Mouse (Mus musculus) Patski (cell line): ENCODE results near the gene Prdx2. TPM values are rescaled to one million over a fixed set of nuclear protein-coding genes. Genes with fewer than 3 reads are reported as not detected.
A peak's percentile ranks its signal among the peaks of the same experiment; 100 is the strongest.

Source experiments
- ATAC-seq: fragments of 100-300 bp; one replicate; pipeline ENCODE4 v1.8.0; 2021
- CTCF ChIA-PET: fragments of 350-600 bp; sonication (Branson Sonifier 250); formaldehyde crosslinking; loops from one replicate; lab custom pipeline; 2022; ENCODE audit warnings: inconsistent platforms; lab: Charles Lee
- POLR2A ChIA-PET: fragments of 350-600 bp; sonication (Branson Sonifier 250); formaldehyde crosslinking; loops from one replicate; lab custom pipeline; 2022; ENCODE audit warnings: antibody characterized with exemption, inconsistent platforms; lab: Charles Lee
- DNase-seq: peaks from one replicate; pipeline ENCODE4 v3.0.0-alpha.2; 2011; ENCODE audit warnings: low read depth, low spot score
- H3K27me3 ChIP-seq: fragments of 371-371 bp; one replicate; pipeline ENCODE4 v1.5.1; 2021
- CTCF ChIP-seq: fragments of 100-300 bp; IDR thresholded peaks from one replicate; pipeline ENCODE4 v1.5.1; 2021
- in situ Hi-C: fragments of 300-500 bp; cut with MboI; formaldehyde crosslinking; loops from 3 replicates; pipeline ENCODE4 v1.11.1; 2018; ENCODE audit warnings: low pct_unique_long_range_greater_than_20kb, mixed read lengths
- polyA plus RNA-seq: library from polyadenylated mRNA; unstranded; gene quantifications from one replicate; pipeline ENCODE4 v1.2.3, GENCODE M21; 2021

Gene Prdx2
- polyA plus RNA-seq, 1 experiment from 2014 or later: 668 TPM

GRCm38 (mm10) chr8:84984294-84985048, 15.1 kb downstream of the Prdx2 start:
- DNase-seq (no peak), ATAC-seq (no peak)
- in situ Hi-C loops: loop anchor here (10.0 kb wide), 2 partner anchors 320 to 780 kb away; partner anchors contain the start of gene Ier2
- ChIA-PET POLR2A (interaction anchor here (1.0 to 10.0 kb wide), 2 partner anchors 8 to 17 kb away, joined by 3 to 225 read pairs; partner anchors contain the start of gene Junb), CTCF (interaction anchor here (2.8 kb wide), 1 partner anchor 9 kb away, joined by 24 read pairs; no protein-coding TSS in a partner anchor)
- no peaks in the 10 kb centered on the region for H3K27me3 ChIP-seq
- no peak for TF ChIP-seq CTCF

GRCm38 (mm10) chr8:84985049-84985683, 15.8 kb downstream of the Prdx2 start:
- no peak for DNase-seq
- ChIA-PET CTCF (interaction anchor here (2.8 kb wide), 1 partner anchor 9 kb away, joined by 24 read pairs; no protein-coding TSS in a partner anchor), POLR2A (interaction anchor here (1.0 to 10.0 kb wide), 2 partner anchors 8 to 18 kb away, joined by 3 to 225 read pairs; partner anchors contain the start of gene Junb)
- TF ChIP-seq CTCF: no peak
- no peak for ATAC-seq
- H3K27me3 ChIP-seq: no peaks in the 10 kb centered on the region
- in situ Hi-C loops: loop anchor here (10.0 kb wide), 2 partner anchors 320 to 780 kb away; partner anchors contain the start of gene Ier2

GRCm38 (mm10) chr8:84985684-84986378, 16.4 kb downstream of the Prdx2 start:
- ChIA-PET CTCF (interaction anchor here (2.8 to 8.7 kb wide), 2 partner anchors 10 to 11 kb away, joined by 24 to 351 read pairs; partner anchors contain the start of genes Gm49661, Junb, Prdx2 and Rnaseh2a), POLR2A (interaction anchor here (1.0 to 10.0 kb wide), 2 partner anchors 9 to 18 kb away, joined by 3 to 225 read pairs; partner anchors contain the start of gene Junb)
- DNase-seq (no peak), ATAC-seq (peak; percentile 11)
- no peak for TF ChIP-seq CTCF
- H3K27me3 ChIP-seq: no peaks in the 10 kb centered on the region
- in situ Hi-C loops: loop anchor here (10.0 kb wide), 2 partner anchors 321 to 781 kb away; partner anchors contain the start of gene Ier2

- POLR2A ChIA-PET: interaction anchor here (10.0 kb wide), 1 partner anchor 10 kb away, joined by 225 read pairs; the partner anchor contains the start of gene Junb
- in situ Hi-C loops: loop anchor here (10.0 kb wide), 2 partner anchors 322 to 782 kb away; partner anchors contain the start of gene Ier2
- ATAC-seq (no peak), DNase-seq (no peak)
- no peaks in the 10 kb centered on the region for H3K27me3 ChIP-seq
- CTCF ChIA-PET: interaction anchor here (8.7 kb wide), 1 partner anchor 11 kb away, joined by 351 read pairs; the partner anchor contains the start of genes Gm49661, Junb, Prdx2 and Rnaseh2a
- TF ChIP-seq CTCF: no peak
Measured at GRCm38 (mm10) chr8:84986379-84986945, 17.1 kb downstream of the Prdx2 start.

- POLR2A ChIA-PET: interaction anchor here (1.1 to 10.0 kb wide), 2 partner anchors 10 to 17 kb away, joined by 5 to 225 read pairs; partner anchors contain the start of genes Junb and Rnaseh2a
- CTCF ChIA-PET: interaction anchor here (8.7 kb wide), 1 partner anchor 12 kb away, joined by 351 read pairs; the partner anchor contains the start of genes Gm49661, Junb, Prdx2 and Rnaseh2a
- H3K27me3 ChIP-seq: no peaks in the 10 kb centered on the region
- no peak for DNase-seq
- no peak for ATAC-seq
- TF ChIP-seq CTCF: no peak
- in situ Hi-C loops: loop anchor here (10.0 kb wide), 2 partner anchors 323 to 783 kb away; partner anchors contain the start of gene Ier2
Measured at GRCm38 (mm10) chr8:84987388-84987787, 18.0 kb downstream of the Prdx2 start.

GRCm38 (mm10) chr8:84987903-84988302, 18.5 kb downstream of the Prdx2 start:
- POLR2A ChIA-PET: interaction anchor here (1.1 to 10.0 kb wide), 2 partner anchors 11 to 18 kb away, joined by 5 to 225 read pairs; partner anchors contain the start of genes Junb and Rnaseh2a
- in situ Hi-C loops: loop anchor here (10.0 kb wide), 2 partner anchors 323 to 783 kb away; partner anchors contain the start of gene Ier2
- TF ChIP-seq CTCF: no peak
- ATAC-seq (no peak), DNase-seq (no peak)
- H3K27me3 ChIP-seq: no peaks in the 10 kb centered on the region
- CTCF ChIA-PET: interaction anchor here (0.9 to 8.7 kb wide), 2 partner anchors 10 to 13 kb away, joined by 3 to 351 read pairs; partner anchors contain the start of genes Gm49661, Junb, Prdx2 and Rnaseh2a

GRCm38 (mm10) chr8:84989311-84989731, 19.9 kb downstream of the Prdx2 start:
- CTCF ChIA-PET: interaction anchor here (0.8 to 8.7 kb wide), 11 partner anchors 9 to 94 kb away, joined by 3 to 351 read pairs (median 3); partner anchors contain the start of genes Dnase2a, Gm49661, Junb and Man2b1
- TF ChIP-seq CTCF: no peak
- DNase-seq (no peak), ATAC-seq (peak; percentile 19)
- H3K27me3 ChIP-seq: no peaks in the 10 kb centered on the region
- POLR2A ChIA-PET: interaction anchor here (0.6 to 10.0 kb wide), 6 partner anchors 12 to 48 kb away, joined by 3 to 225 read pairs (median 7); partner anchors contain the start of genes Junb, Prdx2, Rnaseh2a and Tnpo2
- in situ Hi-C loops: loop anchor here (10.0 kb wide), 2 partner anchors 325 to 785 kb away; partner anchors contain the start of gene Ier2

- no peak for DNase-seq
- TF ChIP-seq CTCF: no peak
- ATAC-seq: peak; percentile 58
- ChIA-PET CTCF (interaction anchor here (0.7 to 8.7 kb wide), 13 partner anchors 9 to 93 kb away, joined by 3 to 351 read pairs (median 3); partner anchors contain the start of genes Dnase2a, Gm49661, Junb and Man2b1), POLR2A (interaction anchor here (0.6 to 10.0 kb wide), 6 partner anchors 13 to 80 kb away, joined by 3 to 225 read pairs (median 5); partner anchors contain the start of genes Junb, Prdx2, Rnaseh2a and Tnpo2)
- in situ Hi-C loops: loop anchor here (10.0 kb wide), 2 partner anchors 325 to 785 kb away; partner anchors contain the start of gene Ier2
- H3K27me3 ChIP-seq: no peaks in the 10 kb centered on the region
Measured at GRCm38 (mm10) chr8:84989810-84990209, 20.4 kb downstream of the Prdx2 start.
